Mouse (Mus musculus) cerebellum, adult 9-10 months (tissue): ENCODE results near the gene Gm15013.
"Not testable (repeated sequence)": the region's sequence is repeated elsewhere in the genome, so short reads cannot be mapped to it uniquely, and the experiment has no call there.

Experiments used
- DNase-seq: peaks from one replicate; pipeline ENCODE4 v3.0.0; 2022

Gm15013 gene

DNA sequence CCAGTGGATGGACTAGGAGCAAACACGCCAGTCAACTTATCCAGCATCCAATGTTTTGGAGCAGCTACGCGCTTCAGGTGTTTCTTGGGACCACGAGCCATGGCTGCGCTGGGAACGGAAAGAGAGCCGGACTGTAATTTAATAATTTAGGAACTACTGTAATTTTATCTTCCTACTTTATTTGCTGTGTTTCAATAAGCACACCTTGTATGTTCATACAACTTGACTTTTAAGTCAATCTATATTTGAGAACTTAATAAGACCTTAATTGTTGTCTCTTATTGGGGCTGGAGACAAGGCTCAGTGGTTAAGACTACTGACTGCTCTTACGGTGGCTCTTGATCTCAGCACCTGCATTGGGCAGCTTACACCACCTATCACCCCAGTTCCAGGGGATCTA is at the start of gene Gm15013:
Gene Gm15013 (minus strand): TSS at position 101 of the 400 bp plus-strand sequence.
- DNase-seq: no peak

DNA sequence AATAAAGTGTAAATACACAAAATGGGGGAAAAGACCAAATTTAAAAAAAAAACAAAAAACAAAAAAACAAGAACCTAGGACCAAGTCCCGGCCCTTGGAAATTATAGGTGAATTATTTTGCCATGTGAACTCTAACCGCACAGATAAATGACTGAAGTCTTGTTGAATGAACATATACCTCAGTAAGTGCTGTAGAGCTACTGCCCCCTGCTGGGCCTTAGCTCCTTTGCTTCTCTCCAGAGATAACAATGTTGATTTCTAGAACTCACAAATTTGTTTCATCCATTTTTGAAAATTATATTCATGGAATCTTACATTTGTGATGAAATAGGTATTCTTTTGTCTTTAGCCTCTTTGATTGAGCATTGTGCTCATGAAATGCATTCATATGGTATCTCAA is 48.3 kb upstream of the Gm15013 start:
- peak; percentile 6 for DNase-seq

DNA sequence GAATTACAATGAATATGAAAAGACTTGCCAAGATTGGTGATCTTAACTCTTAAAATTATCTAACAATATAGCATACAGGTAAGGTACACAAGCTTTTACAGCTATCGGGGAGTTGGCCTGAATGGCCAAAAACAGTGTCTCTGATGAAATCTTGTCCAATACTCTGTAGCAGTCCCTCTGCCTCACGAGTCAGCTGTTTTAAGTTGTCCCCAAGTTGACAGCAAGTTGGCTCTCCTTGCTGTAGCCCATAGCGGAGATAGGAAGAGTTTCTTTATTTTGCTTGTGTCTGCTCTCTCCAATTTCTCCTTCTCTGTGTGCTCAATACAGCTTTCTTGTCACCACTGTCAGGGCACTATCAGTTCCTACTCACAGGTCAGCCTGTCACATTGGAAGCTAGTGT is 44.4 kb upstream of the Gm15013 start:
- DNase-seq: not testable (repeated sequence)

DNA sequence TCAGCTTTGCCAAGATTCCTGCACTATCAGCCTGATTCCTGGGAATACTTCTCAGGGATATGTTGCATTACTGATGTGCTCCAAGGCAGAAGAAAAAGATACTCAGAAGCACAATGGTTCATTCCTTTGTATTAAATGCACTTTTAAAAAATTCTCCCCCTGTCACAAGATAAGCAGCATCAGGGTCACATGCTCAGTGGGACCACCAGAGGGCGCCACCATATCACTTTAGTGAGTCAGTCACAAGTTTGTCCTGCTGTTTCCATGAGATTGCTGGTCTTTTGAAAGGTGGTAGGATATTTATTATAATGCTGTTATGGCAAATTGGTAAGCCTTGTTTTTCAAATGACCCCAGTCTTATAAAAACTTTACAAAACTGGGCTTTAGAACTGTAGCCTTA is 37.6 kb upstream of the Gm15013 start:
- DNase-seq: peak; percentile 24

DNA sequence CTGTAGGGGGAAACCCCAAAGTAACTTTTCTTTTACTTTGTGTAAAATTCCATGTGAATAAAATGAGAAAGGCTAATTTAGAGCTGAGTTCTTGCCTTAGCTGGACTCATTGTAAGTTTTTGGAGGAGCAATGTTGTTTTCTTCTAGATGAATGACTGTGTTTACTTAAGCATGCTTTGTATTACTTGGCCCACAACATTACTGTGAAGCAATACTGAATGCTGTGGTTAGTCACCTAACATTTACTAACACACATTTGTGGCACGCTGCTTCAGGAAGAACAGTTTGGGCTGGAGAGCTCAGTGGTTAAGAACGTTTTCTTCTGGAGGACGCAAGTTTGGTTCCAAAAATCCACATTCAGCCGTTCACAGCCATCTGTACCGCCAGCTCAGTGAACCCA is 22.8 kb upstream of the Gm15013 start:
- no peak for DNase-seq

DNA sequence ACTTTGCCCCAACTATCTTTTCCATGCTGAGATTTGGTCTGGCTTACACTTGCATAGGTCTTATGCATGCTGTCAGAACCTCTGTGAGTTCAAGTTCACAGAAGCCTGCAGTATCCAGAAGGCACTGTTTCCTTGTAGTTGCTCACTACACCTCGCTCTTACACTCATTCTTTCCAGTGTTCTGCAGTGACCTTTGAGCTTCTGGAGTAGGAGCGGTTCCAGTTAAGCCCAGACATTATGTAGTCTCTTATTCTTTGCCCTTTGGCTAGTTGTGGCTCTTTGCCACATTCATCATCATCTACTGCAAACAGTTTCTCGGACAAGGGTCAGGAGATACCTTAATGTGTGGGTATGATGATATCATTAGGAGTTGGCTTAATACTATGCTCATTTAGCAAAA is 16.3 kb upstream of the Gm15013 start:
- DNase-seq: no peak

DNA sequence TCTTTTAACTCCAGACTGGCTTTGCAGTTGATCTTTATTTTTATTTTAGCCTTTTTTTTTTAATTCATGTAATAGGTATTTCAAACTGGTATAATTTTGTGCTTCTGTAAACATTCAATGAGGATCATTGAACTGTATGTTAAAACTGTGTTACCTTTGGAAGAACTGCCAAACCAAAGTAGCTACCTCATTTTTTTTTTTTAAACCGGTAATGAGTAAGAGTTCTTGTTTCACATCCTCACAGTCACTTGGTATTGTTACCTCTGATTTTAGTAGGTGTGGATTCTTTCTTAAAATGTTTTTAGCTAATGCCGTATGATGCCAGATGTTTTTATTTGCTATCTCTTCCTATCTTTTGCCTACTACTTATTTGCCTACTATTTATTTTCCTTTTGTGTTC is 8.1 kb upstream of the Gm15013 start:
- DNase-seq: no peak

DNA sequence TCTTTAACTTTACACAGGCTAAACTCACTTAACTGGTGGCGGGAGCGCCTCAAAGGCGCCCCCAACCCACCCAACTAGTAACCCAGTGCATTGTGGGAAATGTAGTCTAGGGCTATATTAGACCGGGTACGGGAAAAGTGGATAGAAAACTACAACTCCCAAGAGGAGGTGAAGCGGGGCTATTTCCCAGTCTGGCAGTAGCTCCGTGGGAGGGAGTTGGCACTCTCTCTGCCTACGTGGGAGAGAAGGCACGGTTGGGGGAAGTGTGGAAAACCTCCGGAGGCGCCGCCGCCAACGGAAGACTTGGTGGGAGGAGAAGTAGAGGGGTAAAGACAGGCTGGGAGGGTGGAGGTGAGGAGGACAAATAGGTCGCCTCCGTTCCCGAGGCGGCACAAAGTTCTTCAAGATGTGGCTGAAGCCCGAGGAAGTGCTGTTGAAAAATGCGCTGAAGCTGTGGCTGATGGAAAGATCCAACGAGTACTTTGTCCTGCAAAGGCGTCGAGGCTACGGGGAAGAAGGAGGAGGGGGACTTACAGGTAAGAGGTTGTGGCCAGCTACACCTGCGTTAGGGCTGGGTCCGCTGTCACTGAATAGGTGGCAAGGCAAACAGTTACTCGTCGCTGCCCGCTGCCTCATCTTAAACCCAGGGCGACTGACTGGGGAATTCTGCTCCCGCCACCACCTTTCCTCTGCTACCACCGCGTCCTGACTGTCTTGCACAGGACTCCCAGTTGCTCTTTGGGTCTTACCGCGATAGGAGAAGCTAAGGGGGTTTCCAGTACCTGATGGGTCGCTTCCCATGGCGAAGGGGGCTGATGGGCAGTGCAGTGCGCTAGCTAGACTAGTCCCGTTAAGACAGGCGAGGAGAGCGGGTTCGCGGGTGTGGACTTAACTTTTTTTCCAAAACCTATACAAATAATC is 29.2 kb downstream of the Gm15013 start, which contains the start of gene Tbc1d8b:
Gene Tbc1d8b (plus strand): TSS at position 222 of the 921 bp plus-strand sequence.
- DNase-seq: peak; percentile 89

DNA sequence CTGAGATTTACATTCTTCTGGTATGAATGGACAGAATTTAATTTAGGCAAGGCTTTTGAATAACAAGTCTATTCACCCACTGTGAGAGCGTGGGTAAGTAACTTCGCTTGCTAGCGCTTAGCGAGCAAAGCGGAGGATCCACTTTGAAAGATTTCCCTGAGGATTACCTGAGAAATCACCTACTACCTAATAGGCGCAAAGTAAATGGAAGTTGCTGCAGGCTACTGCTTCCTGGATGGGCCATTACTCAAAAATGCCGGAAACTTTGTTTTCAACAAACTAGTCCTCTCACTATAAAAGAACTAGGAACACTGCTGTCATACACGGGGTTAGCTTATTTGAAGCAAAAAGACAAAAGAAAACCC is 29.9 kb downstream of the Gm15013 start:
- DNase-seq: no peak

DNA sequence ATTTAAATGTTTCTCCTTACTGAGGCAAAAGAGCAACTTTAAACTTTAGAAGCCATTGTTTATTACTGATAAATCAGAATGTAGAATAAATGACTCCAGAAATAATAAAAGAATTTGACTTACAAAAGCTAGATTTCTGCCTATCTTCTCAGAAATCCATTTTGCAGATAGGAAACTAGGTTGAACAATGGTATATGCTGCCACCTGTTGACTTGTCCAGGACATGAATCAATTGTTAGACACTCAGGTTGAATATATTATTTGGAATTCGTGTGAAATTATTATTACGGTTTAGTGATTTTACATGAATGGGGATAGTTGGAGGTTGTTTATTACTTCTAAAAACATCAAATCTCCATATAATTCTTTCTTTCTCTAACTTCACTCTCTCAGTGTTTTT is 48.5 kb downstream of the Gm15013 start:
- DNase-seq: peak; percentile 12
